Mouse (Mus musculus): ENCODE data around the gene Osbpl3. TPM values are rescaled to one million over a fixed set of nuclear protein-coding genes. Genes with fewer than 3 reads are reported as not detected.
A peak's percentile ranks its signal among the peaks of the same experiment; 100 is the strongest.

Gene Osbpl3
- 4.1 and 6.7 TPM in 2 replicates for polyA plus RNA-seq (2012; rRNA removed)

DNA sequence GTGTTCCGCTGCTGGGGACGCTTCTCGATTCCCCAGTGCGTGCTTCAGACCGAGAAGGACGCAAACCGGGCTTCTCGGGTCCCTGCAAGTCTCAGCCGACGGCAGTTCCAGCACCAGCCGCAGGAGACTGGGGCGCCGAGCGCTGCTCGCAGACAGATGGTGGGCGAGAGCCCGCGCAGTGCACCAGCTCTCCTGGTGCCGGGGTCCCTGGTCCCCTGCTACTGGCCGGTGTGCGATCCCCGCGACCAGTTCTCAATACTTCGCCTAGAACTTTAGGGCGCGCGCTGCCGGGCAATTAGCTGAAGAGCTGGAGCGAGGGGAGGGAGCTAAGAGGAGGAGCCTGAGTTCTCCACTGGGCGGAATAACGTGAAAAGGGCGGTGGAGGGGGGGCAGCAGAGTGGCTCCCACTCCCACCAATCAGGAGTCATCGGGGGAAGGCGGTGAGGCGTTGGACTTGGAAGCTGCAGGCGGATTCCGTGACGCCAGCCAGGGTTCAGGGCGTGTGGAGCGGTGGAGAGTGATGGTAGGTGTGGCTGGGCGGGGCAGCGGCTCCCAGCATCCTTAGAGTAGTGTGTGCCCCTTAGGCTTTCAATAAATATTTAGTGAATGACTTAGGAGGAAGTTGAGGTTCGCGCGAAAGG is at the start of gene Osbpl3:
Gene Osbpl3 (minus strand): TSS at position 373 of the 641 bp plus-strand sequence.
- H3K4me1 ChIP-seq (ENCODE audit: control insufficient read depth, insufficient read depth, low read length) = peaks cover 7% of the 10 kb centered on the region
- H3K4me3 ChIP-seq (replicated peaks; ENCODE audit: extremely low read depth, low read depth, low read length) = peak within 1 kb of the TSS; percentile 66
- no peak for TF ChIP-seq POLR2A (IDR thresholded peaks at IDR 0.05; ENCODE audit: borderline replicate concordance, extremely low read depth, low read depth, low read length)
- no peak for TF ChIP-seq CTCF (IDR thresholded peaks at IDR 0.05; ENCODE audit: insufficient read depth, low read length)
- under 1% methylated on average over 45 of the region's 45 CpGs for WGBS
- DNase-seq = peak; percentile 77

- no peak for DNase-seq
- Histone ChIP-seq H3K4me1 (ENCODE audit: control insufficient read depth, insufficient read depth, low read length) (no peaks in the 10 kb centered on the region), H3K4me3 (replicated peaks; ENCODE audit: extremely low read depth, low read depth, low read length) (no peak overlapping the region)
- TF ChIP-seq CTCF (IDR thresholded peaks at IDR 0.05; ENCODE audit: insufficient read depth, low read length) (no peak), POLR2A (IDR thresholded peaks at IDR 0.05; ENCODE audit: borderline replicate concordance, extremely low read depth, low read depth, low read length) (no peak)
- 89% methylated on average over 5 of the region's 5 CpGs for WGBS
Measured at GRCm38 (mm10) chr6:50505531-50505930, 49.5 kb upstream of the Osbpl3 start.

- TF ChIP-seq POLR2A (IDR thresholded peaks at IDR 0.05; ENCODE audit: borderline replicate concordance, extremely low read depth, low read depth, low read length) = no peak
- Histone ChIP-seq H3K4me3 (replicated peaks; ENCODE audit: extremely low read depth, low read depth, low read length) (no peak overlapping the region), H3K4me1 (ENCODE audit: control insufficient read depth, insufficient read depth, low read length) (no peaks in the 10 kb centered on the region)
- DNase-seq = no peak
- WGBS = 77% methylated on average over 5 of the region's 5 CpGs
Measured at GRCm38 (mm10) chr6:50504711-50505110, 48.7 kb upstream of the Osbpl3 start.

- H3K4me3 ChIP-seq (replicated peaks; ENCODE audit: extremely low read depth, low read depth, low read length) = no peak overlapping the region
- no peak for TF ChIP-seq POLR2A (IDR thresholded peaks at IDR 0.05; ENCODE audit: borderline replicate concordance, extremely low read depth, low read depth, low read length)
- no peak for TF ChIP-seq CTCF (IDR thresholded peaks at IDR 0.05; ENCODE audit: insufficient read depth, low read length)
- no peak for DNase-seq
- no peaks in the 10 kb centered on the region for H3K4me1 ChIP-seq (ENCODE audit: control insufficient read depth, insufficient read depth, low read length)
- WGBS = 38% methylated on average over 8 of the region's 8 CpGs
Measured at GRCm38 (mm10) chr6:50503779-50504178, 47.8 kb upstream of the Osbpl3 start.

- TF ChIP-seq CTCF (IDR thresholded peaks at IDR 0.05; ENCODE audit: insufficient read depth, low read length) (no peak), POLR2A (IDR thresholded peaks at IDR 0.05; ENCODE audit: borderline replicate concordance, extremely low read depth, low read depth, low read length) (no peak)
- Histone ChIP-seq H3K4me1 (ENCODE audit: control insufficient read depth, insufficient read depth, low read length) (no peaks in the 10 kb centered on the region), H3K4me3 (replicated peaks; ENCODE audit: extremely low read depth, low read depth, low read length) (no peak overlapping the region)
- no peak for DNase-seq
- WGBS = 50% methylated on average over 4 of the region's 4 CpGs
Measured at GRCm38 (mm10) chr6:50503031-50503430, 47.0 kb upstream of the Osbpl3 start.

GRCm38 (mm10) chr6:50498346-50498745 is 42.3 kb upstream of the Osbpl3 start:
- TF ChIP-seq CTCF (IDR thresholded peaks at IDR 0.05; ENCODE audit: insufficient read depth, low read length) (no peak), POLR2A (IDR thresholded peaks at IDR 0.05; ENCODE audit: borderline replicate concordance, extremely low read depth, low read depth, low read length) (no peak)
- DNase-seq = no peak
- 71% methylated on average over 2 of the region's 2 CpGs for WGBS
- Histone ChIP-seq H3K4me1 (ENCODE audit: control insufficient read depth, insufficient read depth, low read length) (no peaks in the 10 kb centered on the region), H3K4me3 (replicated peaks; ENCODE audit: extremely low read depth, low read depth, low read length) (no peak overlapping the region)

DNA sequence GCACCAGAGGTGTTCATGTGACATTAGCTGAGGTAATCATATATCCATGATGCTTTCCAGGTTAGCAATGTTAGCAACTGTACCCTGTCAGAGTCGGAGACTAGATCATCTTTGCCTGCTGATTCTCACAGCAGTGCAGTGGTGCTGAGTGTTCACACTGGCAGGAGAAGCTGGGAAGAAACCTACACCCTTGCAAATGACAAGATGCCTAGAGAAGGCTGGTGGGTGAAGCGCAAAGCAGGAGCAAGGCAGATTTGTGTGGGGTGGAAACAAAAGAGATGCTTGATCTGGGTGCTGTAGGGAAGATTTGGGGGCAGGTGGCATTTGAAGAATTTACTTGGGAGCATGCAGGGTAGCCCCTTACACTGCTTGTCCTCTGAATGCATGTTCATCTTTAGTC is 34.5 kb upstream of the Osbpl3 start:
- 80% methylated on average over 2 of the region's 2 CpGs for WGBS
- no peaks in the 10 kb centered on the region for H3K4me1 ChIP-seq (ENCODE audit: control insufficient read depth, insufficient read depth, low read length)
- no peak for DNase-seq

DNA sequence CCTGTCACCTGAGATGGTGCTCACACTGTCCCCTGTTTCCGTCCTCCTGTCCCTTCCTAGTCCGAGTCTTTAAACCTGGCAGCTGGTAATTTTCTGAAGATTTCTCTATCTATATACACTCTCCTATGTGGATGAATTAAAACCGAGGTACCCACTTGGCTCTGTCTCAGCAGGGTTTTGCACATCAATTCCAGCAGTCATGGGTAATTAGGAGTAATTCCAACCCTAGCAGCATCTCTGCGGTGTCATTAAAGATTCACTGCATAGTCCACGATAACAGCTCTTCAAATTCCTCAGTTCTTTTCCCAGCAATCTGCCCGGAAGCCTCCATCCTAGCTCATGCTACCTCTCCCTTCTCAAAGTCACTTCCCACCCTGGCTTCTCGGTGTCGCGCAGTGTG is 33.4 kb upstream of the Osbpl3 start:
- Histone ChIP-seq H3K4me3 (replicated peaks; ENCODE audit: extremely low read depth, low read depth, low read length) (no peak overlapping the region), H3K4me1 (ENCODE audit: control insufficient read depth, insufficient read depth, low read length) (no peaks in the 10 kb centered on the region)
- 66% methylated on average over 9 of the region's 9 CpGs for WGBS
- no peak for DNase-seq
- TF ChIP-seq POLR2A (IDR thresholded peaks at IDR 0.05; ENCODE audit: borderline replicate concordance, extremely low read depth, low read depth, low read length) (no peak), CTCF (IDR thresholded peaks at IDR 0.05; ENCODE audit: insufficient read depth, low read length) (no peak)

More for the DNA sequence above, 34.5 kb upstream of the Osbpl3 start:
- no peak overlapping the region for H3K4me3 ChIP-seq (replicated peaks; ENCODE audit: extremely low read depth, low read depth, low read length)
- TF ChIP-seq POLR2A (IDR thresholded peaks at IDR 0.05; ENCODE audit: borderline replicate concordance, extremely low read depth, low read depth, low read length) (no peak), CTCF (IDR thresholded peaks at IDR 0.05; ENCODE audit: insufficient read depth, low read length) (no peak)

DNA sequence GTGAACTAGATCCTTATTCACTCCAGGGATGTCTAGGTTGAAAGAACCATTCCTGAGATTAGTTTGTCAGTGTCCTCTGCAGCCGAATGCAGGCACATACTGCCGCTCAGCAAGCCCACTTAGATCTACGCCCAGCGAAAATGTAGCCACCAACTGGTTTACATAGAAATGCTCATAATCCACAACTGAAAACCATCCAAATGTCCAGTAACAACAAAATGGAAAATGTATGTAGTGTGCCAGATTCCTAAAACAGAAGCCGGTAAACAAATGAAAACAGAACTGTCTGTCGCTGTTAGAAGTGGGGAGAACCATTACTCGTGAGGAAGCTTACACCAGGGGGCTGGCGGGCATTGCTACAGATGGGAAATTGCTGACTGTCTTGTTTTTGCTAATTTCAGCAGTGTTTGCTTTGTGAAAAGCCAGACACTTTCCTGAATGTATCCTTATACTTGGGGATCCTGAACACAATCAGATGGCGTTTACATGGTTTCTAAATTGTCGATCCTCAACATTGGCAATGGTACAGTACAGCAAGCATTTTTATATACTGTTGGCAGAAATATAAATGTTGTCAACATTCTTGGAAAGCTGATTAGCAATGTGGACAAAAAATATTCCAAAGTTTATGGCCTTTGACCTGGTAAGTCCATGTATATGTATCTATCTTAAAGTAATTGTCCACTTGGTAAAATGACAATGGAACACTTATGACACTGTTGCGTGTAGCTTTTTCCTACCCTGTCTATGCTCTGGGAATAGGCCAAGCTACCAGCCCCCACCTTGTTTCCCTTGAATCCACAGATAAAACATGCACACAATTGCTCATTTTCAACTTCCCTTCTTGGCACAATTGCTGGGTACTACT is 30.3 kb upstream of the Osbpl3 start:
- no peak overlapping the region for H3K4me3 ChIP-seq (replicated peaks; ENCODE audit: extremely low read depth, low read depth, low read length)
- WGBS = 71% methylated on average over 11 of the region's 11 CpGs
- DNase-seq = no peak
- H3K4me1 ChIP-seq (ENCODE audit: control insufficient read depth, insufficient read depth, low read length) = no peaks in the 10 kb centered on the region
- TF ChIP-seq POLR2A (IDR thresholded peaks at IDR 0.05; ENCODE audit: borderline replicate concordance, extremely low read depth, low read depth, low read length) (no peak), CTCF (IDR thresholded peaks at IDR 0.05; ENCODE audit: insufficient read depth, low read length) (no peak)

DNA sequence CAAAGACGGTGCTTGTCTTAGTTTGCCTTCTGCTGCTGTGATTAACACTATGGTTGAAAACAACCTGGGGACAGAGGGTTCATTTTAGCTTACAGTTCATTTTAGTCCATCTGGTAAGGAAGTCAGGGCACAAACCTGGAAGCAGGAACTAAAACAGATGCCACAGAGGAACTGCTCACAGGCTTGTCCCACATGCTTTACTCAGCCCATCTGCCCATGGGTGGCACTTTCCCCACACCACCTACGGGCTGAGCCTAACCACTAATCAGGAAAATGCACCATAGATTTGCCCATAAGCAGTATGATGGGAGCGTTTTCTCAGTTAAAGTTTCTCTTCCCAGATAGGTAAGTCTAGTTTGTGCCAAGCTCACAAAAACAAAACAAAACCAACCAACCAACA is 27.4 kb upstream of the Osbpl3 start:
- 85% methylated on average over 3 of the region's 3 CpGs for WGBS
- no peak for TF ChIP-seq CTCF (IDR thresholded peaks at IDR 0.05; ENCODE audit: insufficient read depth, low read length)
- no peak for TF ChIP-seq POLR2A (IDR thresholded peaks at IDR 0.05; ENCODE audit: borderline replicate concordance, extremely low read depth, low read depth, low read length)
- no peak overlapping the region for H3K4me3 ChIP-seq (replicated peaks; ENCODE audit: extremely low read depth, low read depth, low read length)
- H3K4me1 ChIP-seq (ENCODE audit: control insufficient read depth, insufficient read depth, low read length) = no peaks in the 10 kb centered on the region
- no peak for DNase-seq

Data from lung, adult 2 months (tissue).